Mouse (Mus musculus) neutrophil, adult 5-6 weeks (primary cell): ENCODE results near the gene Hs3st1. TPM values are rescaled to one million over a fixed set of nuclear protein-coding genes. Genes with fewer than 3 reads are reported as not detected.

Experiments
- ATAC-seq: fragments of 151-379, 151-347 bp; 2 replicates; pipeline ENCODE4 v1.8.0; 2017; ENCODE audit warnings: mild to moderate bottlenecking, moderate TSS enrichment; ENCODE audit not compliant: insufficient number of reproducible peaks, poor library complexity, low FRiP score, severe bottlenecking; ENCODE audit errors: extremely low read depth
- total RNA-seq: library from RNA; stranded (forward); fragments of 200-1000 nt; gene quantifications from 2 replicates; pipeline ENCODE4 v1.2.3, GENCODE M21; 2017

The Hs3st1 gene
- total RNA-seq, 1 experiment from 2014 or later: 10.0 TPM

GRCm38 (mm10) chr5:39612240-39612639 lies 143.0 kb downstream of the Hs3st1 start:
- no peak for ATAC-seq

GRCm38 (mm10) chr5:39608260-39608659 lies 147.0 kb downstream of the Hs3st1 start:
- ATAC-seq: no peak

GRCm38 (mm10) chr5:39594737-39595136 lies 160.5 kb downstream of the Hs3st1 start:
- no peak for ATAC-seq
